Mouse (Mus musculus) limb, embryonic 12.5 days (tissue): ENCODE measurements around the gene Rpl13a. TPM values are rescaled to one million over a fixed set of nuclear protein-coding genes. Genes with fewer than 3 reads are reported as not detected.

Experiments
- ATAC-seq: fragments of 200-750 bp; cut with Nextera tagmentation; 2 replicates; pipeline ENCODE4 v1.8.0; 2017; ENCODE audit warnings: low read depth, moderate TSS enrichment; ENCODE audit not compliant: insufficient number of reproducible peaks, insufficient read depth, low FRiP score, low TSS enrichment
- H3K27ac ChIP-seq: fragments of 300-500 bp; sonication (generic); 2 replicates; pipeline ENCODE4 v1.5.1; 2016; ENCODE audit warnings: mild to moderate bottlenecking, moderate library complexity
- H3K27me3 ChIP-seq: fragments of 300-500 bp; sonication (generic); 2 replicates; pipeline ENCODE4 v1.6.1; 2016; ENCODE audit warnings: mild to moderate bottlenecking, moderate library complexity
- H3K36me3 ChIP-seq: fragments of 300-500 bp; sonication (generic); 2 replicates; pipeline ENCODE4 v1.6.1; 2016; ENCODE audit warnings: mild to moderate bottlenecking, moderate library complexity
- H3K4me1 ChIP-seq: fragments of 300-500 bp; sonication (generic); replicated peaks from 2 replicates; pipeline ENCODE4 v1.6.1; 2016
- H3K4me2 ChIP-seq: fragments of 300-500 bp; sonication (generic); 2 replicates; pipeline ENCODE4 v1.6.1; 2016; ENCODE audit warnings: mild to moderate bottlenecking, moderate library complexity
- H3K4me3 ChIP-seq: fragments of 300-500 bp; sonication (generic); replicated peaks from 2 replicates; pipeline ENCODE4 v1.5.1; 2016; ENCODE audit warnings: mild to moderate bottlenecking
- H3K9ac ChIP-seq: fragments of 300-500 bp; sonication (generic); replicated peaks from 2 replicates; pipeline ENCODE4 v1.6.1; 2016; ENCODE audit warnings: mild to moderate bottlenecking, moderate library complexity
- H3K9me3 ChIP-seq: fragments of 300-500 bp; sonication (generic); 2 replicates; pipeline ENCODE4 v1.6.1; 2016; ENCODE audit warnings: mild to moderate bottlenecking, moderate library complexity
- WGBS: fragments of 180-500 bp; shearing (Covaris S2); methylation state at CpG from one replicate; pipeline ENCODE4 v1.1.7; 2016; 5-methylcytosine and 5-hydroxymethylcytosine counted together
- polyA plus RNA-seq: library from polyadenylated mRNA; unstranded; fragments of >200 nt; fragmentation: Nextera tagmentation; extraction: Ambion mirVana; gene quantifications from 2 replicates; pipeline ENCODE4 v1.2.1, GENCODE M21; 2016

The Rpl13a gene
- polyA plus RNA-seq, 1 experiment from 2014 or later, result 1,447 TPM

DNA sequence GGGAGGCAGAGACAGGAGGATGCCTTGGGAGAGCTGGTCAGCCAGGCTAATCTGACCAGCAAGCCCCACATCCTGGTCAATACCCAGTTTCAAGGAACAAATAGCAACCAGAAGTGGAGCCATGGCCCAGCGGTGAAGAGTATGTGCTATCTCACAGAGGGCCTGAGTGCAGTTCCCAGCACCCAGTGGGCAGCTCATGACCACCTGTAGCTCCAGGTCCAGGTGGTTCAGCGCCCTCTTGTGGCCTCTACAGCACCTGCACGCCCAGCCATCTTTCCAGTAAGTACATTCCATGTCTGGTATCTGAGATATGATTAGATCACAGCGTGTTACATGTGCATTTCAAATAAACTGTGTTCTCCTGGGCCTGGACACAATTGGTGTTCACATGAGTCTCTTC lies 42.5 kb downstream of the Rpl13a start:
- Histone ChIP-seq H3K27me3 (no peaks in the 10 kb centered on the region), H3K9ac (no peak overlapping the region), H3K27ac (no peak overlapping the region), H3K4me3 (no peak overlapping the region), H3K9me3 (no peaks in the 10 kb centered on the region), H3K36me3 (peaks cover 71% of the 10 kb centered on the region), H3K4me1 (peaks cover 15% of the 10 kb centered on the region), H3K4me2 (no peak overlapping the region)
- 81% methylated on average over 4 of the region's 4 CpGs for WGBS
- no peak for ATAC-seq

DNA sequence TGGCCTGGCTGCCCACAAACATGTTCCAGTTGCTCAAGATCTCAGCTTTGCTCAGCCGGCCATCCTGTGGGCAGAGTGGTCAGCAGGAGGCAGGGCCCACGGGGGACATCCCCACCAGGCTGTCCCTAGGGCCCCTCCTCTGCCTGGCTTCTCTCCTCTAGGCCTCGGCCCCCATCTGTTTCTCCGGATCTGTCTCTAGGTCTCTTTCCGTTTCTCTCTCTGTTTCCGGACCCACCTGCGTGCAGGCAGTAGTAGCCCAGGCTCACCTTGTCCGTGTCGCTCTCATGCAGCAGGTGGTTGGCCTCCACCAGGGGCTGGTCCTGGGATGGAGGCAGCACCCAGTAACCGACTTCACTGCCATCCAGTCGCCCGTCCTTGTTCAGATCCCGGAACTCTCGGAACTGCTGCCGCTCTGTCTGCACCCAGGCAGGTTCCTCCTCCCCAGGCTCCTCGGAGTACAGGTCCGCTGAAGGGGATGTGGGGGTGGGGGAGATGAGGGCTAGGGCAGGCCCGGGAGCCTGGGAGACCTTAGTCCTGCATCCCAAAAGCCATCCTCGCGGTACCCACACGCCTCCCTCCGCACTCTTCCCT lies 45.2 kb downstream of the Rpl13a start:
- Histone ChIP-seq H3K9me3 (no peaks in the 10 kb centered on the region), H3K27ac (peak overlapping the region; percentile 72; the same call in 1 of the 2 replicates), H3K4me3 (no peak overlapping the region), H3K4me1 (peaks cover 9% of the 10 kb centered on the region; the same call in 1 of the 2 replicates), H3K9ac (no peak overlapping the region; the same call in 1 of the 2 replicates), H3K36me3 (peaks cover 67% of the 10 kb centered on the region), H3K27me3 (no peaks in the 10 kb centered on the region), H3K4me2 (no peak overlapping the region)
- ATAC-seq, result no peak
- WGBS, result 88% methylated on average over 22 of the region's 22 CpGs

DNA sequence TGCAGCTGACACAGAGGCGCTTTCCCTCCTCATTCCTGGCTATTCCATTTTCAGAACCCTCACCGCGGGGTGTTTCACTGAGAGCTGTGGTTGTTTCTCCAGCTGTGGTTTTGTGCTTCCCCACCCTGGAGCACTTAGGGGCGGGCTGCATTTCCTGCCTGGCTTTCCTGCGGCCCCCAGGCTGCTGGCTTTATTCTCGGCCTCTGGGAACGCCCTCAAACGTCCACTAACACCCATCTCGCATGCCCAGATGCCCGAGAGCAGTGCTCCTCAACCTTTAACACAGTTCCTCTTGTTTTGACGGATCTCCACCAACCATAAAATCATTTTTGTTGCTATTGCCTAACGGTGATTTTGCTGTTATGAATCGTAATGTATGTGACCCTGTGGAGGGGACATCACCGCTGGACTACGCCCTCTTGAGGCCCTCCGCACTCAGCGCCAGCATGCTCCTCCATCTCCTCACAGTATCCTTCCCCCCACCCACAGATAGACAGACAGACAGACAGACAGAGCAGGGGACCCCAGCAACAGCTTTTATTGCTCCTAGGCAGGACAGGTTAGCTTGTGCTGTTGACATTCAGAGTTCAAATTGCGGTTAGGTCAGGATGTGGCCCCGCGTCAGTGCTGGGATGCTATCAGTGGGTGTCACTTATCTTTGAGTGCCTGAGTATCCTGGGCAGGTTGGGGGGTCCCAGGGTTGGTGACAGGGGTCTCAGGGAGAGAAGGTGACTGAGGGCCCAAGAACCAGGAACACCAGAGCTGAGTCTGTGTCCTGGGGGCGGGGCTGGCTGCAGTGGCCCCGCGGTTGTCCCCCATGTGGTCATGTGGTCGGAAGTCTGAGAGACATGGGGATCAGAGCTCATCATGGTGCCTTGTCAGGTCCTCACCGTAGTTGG lies 45.9 kb downstream of the Rpl13a start:
- Histone ChIP-seq H3K4me2 (no peak overlapping the region; the same call in 1 of the 2 replicates), H3K4me1 (peaks cover 9% of the 10 kb centered on the region; the same call in 1 of the 2 replicates), H3K9ac (peak overlapping the region; percentile 37; the same call in 1 of the 2 replicates), H3K27ac (peak overlapping the region; percentile 72), H3K27me3 (no peaks in the 10 kb centered on the region), H3K9me3 (no peaks in the 10 kb centered on the region), H3K36me3 (peaks cover 66% of the 10 kb centered on the region), H3K4me3 (no peak overlapping the region)
- ATAC-seq, result no peak
- 69% methylated on average over 25 of the region's 25 CpGs for WGBS

DNA sequence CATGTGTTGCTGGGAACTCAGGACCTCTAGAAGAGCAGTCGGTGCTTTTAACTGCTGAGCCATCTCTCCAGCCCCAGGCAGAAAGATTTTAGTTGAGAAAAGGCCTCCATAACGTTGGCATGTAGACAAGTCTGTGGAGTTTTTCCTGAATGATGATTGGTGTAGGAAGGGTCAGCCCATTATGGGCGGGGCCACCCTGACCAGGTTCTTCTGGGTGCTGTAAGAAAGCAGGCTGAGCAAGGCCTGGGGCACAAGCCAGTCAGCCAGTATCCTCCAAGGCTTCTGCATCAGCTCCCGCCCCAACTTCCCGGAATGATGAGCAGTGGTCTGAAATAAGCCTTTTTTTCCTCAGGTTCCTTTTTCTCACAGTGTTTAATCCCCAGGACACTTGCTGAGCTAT lies 47.5 kb downstream of the Rpl13a start:
- Histone ChIP-seq H3K27ac (0 out of 2 replicates have a peak overlapping the region, but pooled peaks have one; percentile 37), H3K27me3 (no peaks in the 10 kb centered on the region), H3K4me3 (no peak overlapping the region), H3K9me3 (no peaks in the 10 kb centered on the region), H3K4me1 (peaks cover 9% of the 10 kb centered on the region; the same call in 1 of the 2 replicates), H3K36me3 (peaks cover 66% of the 10 kb centered on the region), H3K4me2 (no peak overlapping the region), H3K9ac (no peak overlapping the region)
- ATAC-seq, result no peak
- 54% methylated on average over 5 of the region's 5 CpGs for WGBS

GRCm38 (mm10) chr7:45079856-45080255 lies 48.7 kb downstream of the Rpl13a start:
- H3K36me3 ChIP-seq, result peaks cover 66% of the 10 kb centered on the region

GRCm38 (mm10) chr7:45078513-45078912 lies 50.0 kb downstream of the Rpl13a start:
- peaks cover 66% of the 10 kb centered on the region for H3K36me3 ChIP-seq
- H3K27me3 ChIP-seq, result no peaks in the 10 kb centered on the region
- H3K4me1 ChIP-seq, result peaks cover 9% of the 10 kb centered on the region; the same call in 1 of the 2 replicates
- no peak overlapping the region for H3K4me2 ChIP-seq
- no peaks in the 10 kb centered on the region for H3K9me3 ChIP-seq
- H3K4me3 ChIP-seq, result no peak overlapping the region
- no peak overlapping the region for H3K27ac ChIP-seq
- no peak for ATAC-seq
- WGBS, result 39% methylated on average over 9 of the region's 9 CpGs
- H3K9ac ChIP-seq, result no peak overlapping the region

More at GRCm38 (mm10) chr7:45079856-45080255, 48.7 kb downstream of the Rpl13a start:
- Histone ChIP-seq H3K27ac (no peak overlapping the region), H3K4me1 (peaks cover 9% of the 10 kb centered on the region; the same call in 1 of the 2 replicates), H3K9ac (no peak overlapping the region), H3K9me3 (no peaks in the 10 kb centered on the region), H3K4me3 (no peak overlapping the region), H3K27me3 (no peaks in the 10 kb centered on the region), H3K4me2 (no peak overlapping the region; the same call in 1 of the 2 replicates)
- WGBS, result under 1% methylated on average over 10 of the region's 10 CpGs
- ATAC-seq, result 0 out of 2 replicates have a peak, but pooled peaks have one; percentile 53

DNA sequence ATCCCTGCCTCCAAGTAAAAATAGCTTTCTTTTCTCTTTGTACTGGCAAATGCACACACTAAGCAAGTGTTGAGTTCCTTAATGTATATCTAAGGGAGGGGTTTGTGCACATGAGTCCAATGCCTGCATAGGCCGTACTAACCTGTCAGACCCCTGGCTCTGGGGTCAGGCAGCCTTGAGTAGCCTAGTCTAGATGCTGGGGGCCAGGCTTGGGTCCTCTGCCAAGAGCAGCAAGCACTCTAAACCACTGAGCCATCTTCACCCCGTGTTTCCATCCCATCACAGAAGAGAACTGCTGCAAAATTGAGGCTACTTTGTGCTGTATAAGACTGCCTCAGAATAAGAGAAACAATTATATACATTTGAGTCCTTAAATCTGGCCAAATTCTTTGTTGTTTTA lies 50.7 kb downstream of the Rpl13a start:
- Histone ChIP-seq H3K27me3 (no peaks in the 10 kb centered on the region), H3K4me1 (peaks cover 7% of the 10 kb centered on the region; the same call in 1 of the 2 replicates), H3K4me2 (no peak overlapping the region), H3K9ac (no peak overlapping the region), H3K4me3 (no peak overlapping the region), H3K9me3 (no peaks in the 10 kb centered on the region), H3K36me3 (peaks cover 63% of the 10 kb centered on the region), H3K27ac (no peak overlapping the region)
- 91% methylated on average over 2 of the region's 2 CpGs for whole genome bisulfite sequencing
- no peak for ATAC-seq

- H3K27me3 ChIP-seq, result no peaks in the 10 kb centered on the region
- ATAC-seq, result no peak
- H3K4me3 ChIP-seq, result no peak overlapping the region
- no peak overlapping the region for H3K4me2 ChIP-seq
- 79% methylated on average over 14 of the region's 14 CpGs for WGBS
- no peak overlapping the region for H3K9ac ChIP-seq
- peaks cover 58% of the 10 kb centered on the region for H3K36me3 ChIP-seq
- peaks cover 4% of the 10 kb centered on the region; the same call in 1 of the 2 replicates for H3K4me1 ChIP-seq
- H3K9me3 ChIP-seq, result no peaks in the 10 kb centered on the region
- no peak overlapping the region for H3K27ac ChIP-seq
Measured at GRCm38 (mm10) chr7:45077322-45077721, 51.2 kb downstream of the Rpl13a start.

DNA sequence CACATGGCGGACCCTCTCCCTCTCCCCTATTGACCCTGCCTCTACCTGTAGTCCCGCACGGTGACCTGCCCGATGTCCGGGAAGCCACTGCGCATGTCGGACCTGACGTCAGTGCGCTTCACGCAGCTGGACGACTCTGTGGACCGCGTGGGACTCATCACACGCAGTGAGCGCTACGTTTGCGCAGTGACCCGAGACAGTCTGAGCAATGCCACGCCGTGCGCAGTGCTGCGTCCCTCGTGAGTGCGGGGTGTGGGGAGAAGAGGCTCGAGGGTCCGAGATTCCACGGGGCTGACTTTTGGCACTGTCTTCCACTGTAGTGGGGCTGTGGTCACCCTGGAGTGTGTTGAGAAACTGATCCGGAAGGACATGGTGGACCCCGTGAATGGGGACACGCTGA lies 52.1 kb downstream of the Rpl13a start:
- Histone ChIP-seq H3K27me3 (no peaks in the 10 kb centered on the region), H3K9ac (no peak overlapping the region), H3K4me1 (peaks cover 4% of the 10 kb centered on the region; the same call in 1 of the 2 replicates), H3K36me3 (peaks cover 56% of the 10 kb centered on the region), H3K9me3 (no peaks in the 10 kb centered on the region), H3K27ac (no peak overlapping the region), H3K4me2 (no peak overlapping the region), H3K4me3 (no peak overlapping the region)
- WGBS, result 89% methylated on average over 30 of the region's 30 CpGs
- no peak; the same call in 1 of the 2 replicates for ATAC-seq
